Mouse (Mus musculus): ENCODE measurements at regions not wholly inside any gene's neighbourhood (a gene's known extent, or its start where the extent isn't known, plus 50 kb on each side); places are given as distances from the start of the nearest gene placed in this dataset.
"Not testable (repeated sequence)": the region's sequence is repeated elsewhere in the genome, so short reads cannot be mapped to it uniquely, and the experiment has no call there.

DNA sequence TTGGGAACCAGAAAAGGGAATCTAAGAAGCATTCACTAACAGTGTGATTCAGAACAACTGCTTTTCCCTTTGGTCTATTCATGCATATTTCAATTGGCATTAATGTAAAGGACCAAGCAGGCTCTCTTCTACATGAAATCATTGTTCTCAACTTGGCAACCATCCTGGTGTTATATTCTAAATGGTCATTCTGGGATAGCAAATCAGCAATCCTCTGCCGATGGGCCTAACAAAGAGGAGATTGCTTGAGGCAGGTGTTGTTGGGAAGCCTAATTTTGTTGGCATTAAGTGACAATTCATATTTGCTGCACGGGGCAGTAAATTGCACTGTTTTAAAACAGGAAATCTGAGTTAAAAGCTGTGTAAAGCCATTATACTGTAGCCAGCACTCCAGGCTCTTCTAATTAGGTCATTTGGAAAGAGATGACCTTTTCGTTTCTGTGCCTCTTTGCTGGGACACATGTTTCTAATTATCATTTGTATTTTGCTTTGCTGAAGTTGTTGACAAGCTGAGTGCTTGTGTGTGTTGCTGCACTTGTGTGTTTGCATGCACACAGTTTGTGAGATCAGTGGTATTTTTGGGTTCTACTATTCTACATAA is 275.4 kb downstream of the Cetn3 start:
- intact Hi-C loops (cut with DNase I): no loop called here

- intact Hi-C loops (cut with DNase I): no loop called here
These were observed 276.0 kb downstream of the Cetn3 start for GRCm38 (mm10) chr13:82058872-82059271.

- intact Hi-C loops (cut with DNase I): no loop called here
These were observed 276.6 kb downstream of the Cetn3 start for GRCm38 (mm10) chr13:82059498-82059897.

GRCm38 (mm10) chr13:82063880-82064279 is 281.0 kb downstream of the Cetn3 start:
- intact Hi-C loops (cut with DNase I): not testable (repeated sequence)

DNA sequence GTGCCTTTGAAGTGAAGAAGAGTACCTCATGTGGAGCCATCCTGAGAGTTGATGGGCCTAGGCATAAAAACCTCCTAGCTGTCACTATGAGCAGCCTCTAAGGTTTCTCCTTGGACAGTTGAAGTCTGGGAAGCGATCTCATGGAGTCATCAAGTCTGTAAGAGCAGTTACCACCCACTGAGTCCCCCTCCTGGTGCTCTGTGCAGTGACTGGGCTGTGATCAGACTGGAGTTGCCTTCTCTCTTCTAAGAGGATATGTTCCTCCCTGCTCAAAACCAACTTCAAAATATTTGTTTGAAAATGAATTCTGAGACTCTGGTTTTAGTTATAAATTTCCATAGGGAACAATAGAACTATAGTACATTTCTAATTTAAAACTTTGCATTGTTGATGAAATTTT is 283.3 kb downstream of the Cetn3 start:
- intact Hi-C loops (cut with DNase I): no loop called here

- intact Hi-C loops (cut with DNase I): no loop called here
These were observed 283.9 kb downstream of the Cetn3 start for GRCm38 (mm10) chr13:82066674-82067270.

DNA sequence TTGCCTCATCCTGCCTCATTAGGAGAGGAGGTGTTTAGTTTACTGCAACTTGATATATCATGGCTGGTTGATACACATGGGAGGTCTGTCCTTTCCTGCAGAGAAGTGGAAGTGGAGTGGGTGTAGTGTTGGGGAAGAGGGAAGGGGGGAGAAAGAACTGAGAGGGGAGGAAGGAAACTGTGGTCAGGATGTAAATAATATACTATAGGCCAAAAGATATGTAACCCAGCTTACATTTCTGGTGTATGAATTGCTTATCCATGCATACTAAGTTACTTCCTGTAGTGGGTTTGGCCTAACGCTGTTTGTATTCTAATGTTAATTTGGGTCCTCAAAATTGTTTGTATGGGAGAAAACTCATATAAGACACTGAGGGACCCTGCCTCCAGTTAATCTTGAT is 289.6 kb downstream of the Cetn3 start:
- intact Hi-C loops (cut with DNase I): no loop called here

DNA sequence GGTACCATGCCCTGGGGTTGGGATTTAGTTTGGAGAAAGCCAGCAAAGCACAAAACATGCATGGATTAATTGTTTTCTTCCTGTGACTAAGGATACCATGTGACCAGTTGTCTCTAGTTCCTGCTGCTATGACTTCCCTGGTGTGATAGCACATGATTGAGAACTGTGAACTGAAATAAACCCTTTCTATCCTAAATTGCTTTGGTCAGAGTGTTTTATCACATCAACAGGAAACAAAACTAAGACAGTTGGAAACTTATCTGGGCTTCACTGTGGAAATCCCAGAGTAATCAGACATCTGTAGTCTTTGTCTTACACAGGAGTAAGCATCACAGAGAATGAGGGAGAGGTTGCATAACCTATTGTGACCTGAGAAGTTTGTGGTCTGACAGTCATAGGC is 290.5 kb downstream of the Cetn3 start:
- intact Hi-C loops (cut with DNase I): no loop called here

DNA sequence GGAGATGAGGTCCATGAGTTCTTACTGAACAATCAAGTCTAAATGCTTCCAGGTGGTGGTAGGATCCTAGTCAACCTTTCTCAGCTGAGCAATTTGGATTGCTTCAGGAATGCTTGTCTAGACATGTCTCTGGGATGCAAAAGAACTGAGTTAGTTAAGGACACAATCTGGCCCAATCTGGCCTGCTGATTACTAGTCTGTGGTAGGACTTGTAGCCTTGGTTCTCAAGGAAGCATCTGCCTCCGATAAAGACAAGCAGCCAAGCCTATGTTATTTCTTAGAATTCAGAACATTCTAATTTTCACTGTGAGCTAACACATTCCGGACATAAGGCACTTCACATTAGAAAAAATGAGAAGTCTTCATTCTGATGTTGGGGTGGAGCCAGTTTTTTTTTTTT is 298.5 kb downstream of the Cetn3 start:
- intact Hi-C loops (cut with DNase I): no loop called here

- intact Hi-C loops (cut with DNase I): no loop called here
These were observed 304.8 kb downstream of the Cetn3 start for GRCm38 (mm10) chr13:82087635-82088034.

- intact Hi-C loops (cut with DNase I): loop anchor here (2.0 to 10.0 kb wide), 3 partner anchors 147 to 1227 kb away; no protein-coding TSS in a partner anchor
These were observed 309.3 kb downstream of the Cetn3 start for GRCm38 (mm10) chr13:82092186-82092585.

GRCm38 (mm10) chr13:82106032-82106431 is 323.2 kb downstream of the Cetn3 start:
- intact Hi-C loops (cut with DNase I): no loop called here

- intact Hi-C loops (cut with DNase I): no loop called here
These were observed 347.2 kb downstream of the Cetn3 start for GRCm38 (mm10) chr13:82129777-82130735.

Data from adrenal gland (tissue).